Mouse (Mus musculus) kidney, embryonic 16.5 days (tissue): ENCODE results near the gene Sox3. TPM values are rescaled to one million over a fixed set of nuclear protein-coding genes. Genes with fewer than 3 reads are reported as not detected.

Experiments
- ATAC-seq: fragments of 200-750 bp; cut with Nextera tagmentation; 2 replicates; pipeline ENCODE4 v1.8.0; 2017; ENCODE audit warnings: moderate TSS enrichment; ENCODE audit not compliant: low FRiP score, low TSS enrichment
- H3K27ac ChIP-seq: fragments of 300-500 bp; sonication (generic); 2 replicates; pipeline ENCODE4 v1.5.1; 2014; ENCODE audit warnings: low read length
- H3K27me3 ChIP-seq: fragments of 300-500 bp; sonication (generic); 2 replicates; pipeline ENCODE4 v1.6.1; 2014; ENCODE audit warnings: low read length, control low read depth, mixed read lengths; ENCODE audit not compliant: insufficient read depth
- H3K36me3 ChIP-seq: fragments of 300-500 bp; sonication (generic); 2 replicates; pipeline ENCODE4 v1.6.1; 2014; ENCODE audit warnings: low read length, control low read depth, mixed read lengths; ENCODE audit not compliant: insufficient read depth
- H3K4me1 ChIP-seq: fragments of 300-500 bp; sonication (generic); 2 replicates; pipeline ENCODE4 v1.6.1; 2014; ENCODE audit warnings: low read length, control low read depth, mixed read lengths; ENCODE audit not compliant: insufficient read depth
- H3K4me2 ChIP-seq: fragments of 300-500 bp; sonication (generic); replicated peaks from 2 replicates; pipeline ENCODE4 v1.6.1; 2014; ENCODE audit warnings: low read depth, low read length
- H3K4me3 ChIP-seq: fragments of 300-500 bp; sonication (generic); 2 replicates; pipeline ENCODE4 v1.5.1; 2014; ENCODE audit warnings: mild to moderate bottlenecking, low read length
- H3K9ac ChIP-seq: fragments of 300-500 bp; sonication (generic); replicated peaks from 2 replicates; pipeline ENCODE4 v1.6.1; 2014; ENCODE audit warnings: low read length
- H3K9me3 ChIP-seq: fragments of 300-500 bp; sonication (generic); 2 replicates; pipeline ENCODE4 v1.6.1; 2016; ENCODE audit warnings: low read length, control low read depth
- WGBS: fragments of 180-500 bp; shearing (Covaris S2); extraction: QIAGEN DNeasy Blood & Tissue Kit; methylation state at CpG from one replicate; pipeline ENCODE4 v1.1.7; 2014; 5-methylcytosine and 5-hydroxymethylcytosine counted together
- polyA plus RNA-seq: library from polyadenylated mRNA; unstranded; fragments of >200 nt; fragmentation: Nextera tagmentation; extraction: Ambion mirVana; gene quantifications from 2 replicates; pipeline ENCODE4 v1.2.1, GENCODE M21; 2015

The Sox3 gene
- not detected in 2 replicates for polyA plus RNA-seq

DNA sequence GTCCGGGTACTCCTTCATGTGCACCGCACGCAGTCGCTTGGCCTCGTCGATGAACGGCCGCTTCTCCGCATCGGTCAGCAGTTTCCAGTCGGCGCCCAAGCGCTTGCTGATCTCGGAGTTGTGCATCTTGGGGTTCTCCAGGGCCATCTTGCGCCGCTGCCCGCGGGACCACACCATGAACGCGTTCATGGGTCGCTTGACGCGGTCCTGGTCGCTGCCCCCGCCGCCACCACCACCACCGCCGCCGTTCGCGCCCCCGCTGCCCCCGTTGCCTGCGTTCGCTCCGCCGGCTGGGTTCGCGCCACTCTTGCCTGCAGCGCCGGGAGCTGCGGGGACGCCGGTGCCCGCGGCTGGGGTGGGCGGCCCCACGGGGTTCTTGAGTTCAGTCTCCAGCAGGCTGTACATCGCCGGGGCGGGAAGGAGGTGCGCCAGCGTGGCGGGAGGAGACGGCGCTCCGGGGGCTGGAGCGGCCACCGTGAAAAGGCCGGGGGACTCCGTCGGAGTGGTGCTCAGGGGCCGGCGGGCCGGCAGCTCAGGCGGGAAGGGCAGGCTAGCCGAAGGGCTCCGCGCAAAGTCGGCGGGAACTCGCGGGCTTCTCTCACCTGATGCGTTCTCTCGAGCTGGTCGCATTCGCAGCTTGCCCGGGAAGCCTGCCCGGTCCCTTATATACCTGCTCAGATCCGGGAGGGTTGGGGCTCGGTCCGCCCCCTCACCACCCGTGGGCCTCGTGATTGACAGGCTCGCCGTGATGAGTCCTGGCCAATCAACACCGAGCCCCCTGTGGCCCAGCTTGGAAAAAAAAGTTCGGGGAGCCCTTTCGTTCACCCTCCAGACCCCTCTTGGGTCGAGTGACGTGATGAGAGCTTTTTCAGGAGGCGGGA, at the start of gene Sox3:
Sox3 (minus strand) TSS at position 630 of the 881 bp plus-strand sequence.
- H3K9ac ChIP-seq = no peak within 1 kb of the TSS

DNA sequence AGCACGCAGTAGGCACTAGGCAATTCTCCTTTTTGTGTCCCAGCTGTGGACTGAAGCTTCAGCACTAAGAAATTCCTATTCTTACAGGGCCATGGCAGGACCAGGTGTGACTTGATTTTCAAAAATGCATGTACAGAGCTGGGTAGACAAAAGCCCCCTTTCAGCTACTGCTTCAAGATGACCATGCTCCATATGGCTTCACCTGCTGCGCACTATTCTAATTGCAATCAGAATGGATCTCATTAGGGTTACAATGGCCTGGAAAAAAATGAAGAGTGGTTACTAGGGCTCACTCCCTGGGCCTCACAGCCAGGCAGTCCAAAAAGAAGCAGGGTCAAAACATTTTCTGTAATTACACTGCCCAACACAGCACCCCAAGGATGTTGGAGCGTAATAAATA, 47.0 kb upstream of the Sox3 start:
- Histone ChIP-seq H3K36me3 (no peaks in the 10 kb centered on the region), H3K27ac (no peak overlapping the region), H3K4me2 (no peak overlapping the region), H3K4me1 (no peaks in the 10 kb centered on the region), H3K9me3 (no peaks in the 10 kb centered on the region), H3K9ac (no peak overlapping the region), H3K27me3 (no peaks in the 10 kb centered on the region), H3K4me3 (no peak overlapping the region)
- ATAC-seq = no peak
- 92% methylated on average over 3 of the region's 3 CpGs for WGBS

More for the DNA sequence above, at the start of gene Sox3:
- peak within 1 kb of the TSS; percentile 66 for H3K4me2 ChIP-seq
- 0 out of 2 replicates have a peak, but pooled peaks cover 3% of the 10 kb centered on the region for H3K9me3 ChIP-seq
- ATAC-seq = no peak; the same call in 1 of the 2 replicates
- H3K27me3 ChIP-seq = peaks cover 79% of the 10 kb centered on the region
- no peaks in the 10 kb centered on the region for H3K36me3 ChIP-seq
- 0 out of 2 replicates have a peak, but pooled peaks cover 4% of the 10 kb centered on the region for H3K4me1 ChIP-seq
- H3K27ac ChIP-seq = no peak within 1 kb of the TSS
- peak within 1 kb of the TSS; percentile 48 for H3K4me3 ChIP-seq
- WGBS = 18% methylated on average over 72 of the region's 92 CpGs

DNA sequence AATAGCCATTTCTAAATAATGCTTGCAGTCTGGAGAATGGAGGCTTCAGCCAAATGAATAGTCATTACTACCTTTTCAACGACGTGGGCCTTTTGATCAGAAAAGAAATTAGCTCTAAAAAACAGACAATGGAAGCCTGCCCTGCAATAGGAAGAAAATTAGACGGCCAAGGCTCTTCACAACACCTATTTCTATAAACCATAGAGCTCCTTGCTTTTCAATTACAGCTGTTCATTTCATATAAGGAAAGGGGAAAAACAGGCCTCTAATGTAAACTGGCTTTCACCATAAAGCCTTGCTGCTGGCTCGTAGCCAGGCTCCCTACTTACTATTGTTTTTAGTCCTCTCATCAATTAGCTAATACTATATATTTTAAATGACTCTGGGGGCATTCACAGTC, 6.3 kb upstream of the Sox3 start:
- H3K9me3 ChIP-seq = no peaks in the 10 kb centered on the region
- no peaks in the 10 kb centered on the region for H3K4me1 ChIP-seq
- H3K27ac ChIP-seq = no peak overlapping the region
- peaks cover 66% of the 10 kb centered on the region for H3K27me3 ChIP-seq
- H3K36me3 ChIP-seq = no peaks in the 10 kb centered on the region
- no peak overlapping the region for H3K4me3 ChIP-seq
- H3K4me2 ChIP-seq = no peak overlapping the region
- H3K9ac ChIP-seq = no peak overlapping the region
- no peak for ATAC-seq
- 23% methylated on average over 4 of the region's 4 CpGs for WGBS

DNA sequence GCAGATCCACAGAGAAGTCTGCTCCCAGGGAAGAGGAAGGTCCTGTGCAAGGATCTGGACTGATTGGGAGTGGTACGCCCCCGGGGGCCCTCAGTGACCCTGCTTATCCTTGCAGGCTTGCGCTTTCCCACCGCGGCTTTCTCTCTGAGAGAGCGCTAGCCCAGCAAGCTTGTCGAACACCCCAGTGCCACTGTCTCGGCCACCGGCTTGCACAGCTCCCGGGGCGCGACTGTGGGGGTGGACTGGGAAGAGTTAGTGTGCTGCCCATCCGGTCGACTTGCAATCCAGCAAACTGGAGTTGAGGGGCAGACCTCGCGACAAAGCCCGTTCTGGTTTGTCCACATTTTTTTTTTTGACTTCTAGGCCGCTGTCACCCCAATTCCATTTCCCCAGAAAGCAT, 5.4 kb upstream of the Sox3 start:
- Histone ChIP-seq H3K4me2 (no peak overlapping the region), H3K36me3 (no peaks in the 10 kb centered on the region), H3K9me3 (no peaks in the 10 kb centered on the region), H3K27ac (no peak overlapping the region), H3K27me3 (peaks cover 74% of the 10 kb centered on the region), H3K9ac (no peak overlapping the region), H3K4me3 (no peak overlapping the region), H3K4me1 (0 out of 2 replicates have a peak, but pooled peaks cover 4% of the 10 kb centered on the region)
- WGBS = 19% methylated on average over 18 of the region's 18 CpGs
- no peak for ATAC-seq

DNA sequence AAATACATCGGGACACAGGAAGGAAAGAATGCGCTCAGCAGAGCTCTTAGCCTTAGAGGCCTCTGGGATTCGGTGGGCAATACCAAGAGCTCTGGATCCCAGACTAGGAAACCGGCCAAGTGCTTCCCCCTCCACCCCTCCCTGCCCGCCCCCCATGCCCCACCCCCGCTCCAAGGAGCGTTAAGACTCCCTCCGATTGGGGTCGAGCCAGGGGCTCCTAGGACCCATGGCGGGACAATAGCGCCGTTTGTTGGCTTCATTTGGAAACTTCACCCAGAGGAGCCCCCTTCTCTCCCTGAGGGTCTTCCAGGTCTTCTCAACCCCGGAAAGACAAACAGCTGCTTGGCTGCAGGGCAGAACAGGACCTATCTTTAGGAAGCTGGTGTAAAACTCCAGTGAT, 3.1 kb upstream of the Sox3 start:
- H3K27ac ChIP-seq = no peak overlapping the region
- no peak for ATAC-seq

DNA sequence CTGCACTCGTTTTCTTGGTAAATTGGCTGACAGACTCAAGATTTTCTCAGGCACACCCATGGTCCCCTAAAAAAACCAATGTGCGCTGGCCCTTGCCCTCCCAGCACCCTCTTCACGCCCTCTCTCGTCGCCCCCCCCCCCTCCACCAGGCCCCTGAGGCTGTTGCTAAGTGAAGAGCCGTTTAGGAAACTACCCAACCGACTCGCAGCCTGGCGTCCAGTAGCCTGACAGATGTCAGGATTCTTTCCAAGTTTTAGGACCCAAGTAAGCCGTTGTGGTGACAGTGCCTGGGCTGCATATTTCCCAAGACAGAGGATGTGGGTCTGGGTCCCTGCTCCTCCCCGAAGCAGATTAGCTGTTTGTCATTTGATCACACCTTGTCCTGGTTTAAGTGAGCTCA, 2.2 kb upstream of the Sox3 start:
- Histone ChIP-seq H3K4me2 (no peak overlapping the region), H3K27ac (no peak overlapping the region), H3K4me1 (0 out of 2 replicates have a peak, but pooled peaks cover 4% of the 10 kb centered on the region), H3K9ac (no peak overlapping the region), H3K9me3 (0 out of 2 replicates have a peak, but pooled peaks cover 3% of the 10 kb centered on the region), H3K36me3 (no peaks in the 10 kb centered on the region), H3K4me3 (no peak overlapping the region), H3K27me3 (peaks cover 73% of the 10 kb centered on the region)
- no peak for ATAC-seq
- WGBS = 14% methylated on average over 9 of the region's 11 CpGs

More for the DNA sequence above, 3.1 kb upstream of the Sox3 start:
- Histone ChIP-seq H3K27me3 (peaks cover 80% of the 10 kb centered on the region), H3K36me3 (no peaks in the 10 kb centered on the region), H3K4me2 (no peak overlapping the region), H3K4me1 (0 out of 2 replicates have a peak, but pooled peaks cover 4% of the 10 kb centered on the region), H3K4me3 (no peak overlapping the region), H3K9me3 (0 out of 2 replicates have a peak, but pooled peaks cover 3% of the 10 kb centered on the region), H3K9ac (no peak overlapping the region)
- 16% methylated on average over 12 of the region's 13 CpGs for WGBS

DNA sequence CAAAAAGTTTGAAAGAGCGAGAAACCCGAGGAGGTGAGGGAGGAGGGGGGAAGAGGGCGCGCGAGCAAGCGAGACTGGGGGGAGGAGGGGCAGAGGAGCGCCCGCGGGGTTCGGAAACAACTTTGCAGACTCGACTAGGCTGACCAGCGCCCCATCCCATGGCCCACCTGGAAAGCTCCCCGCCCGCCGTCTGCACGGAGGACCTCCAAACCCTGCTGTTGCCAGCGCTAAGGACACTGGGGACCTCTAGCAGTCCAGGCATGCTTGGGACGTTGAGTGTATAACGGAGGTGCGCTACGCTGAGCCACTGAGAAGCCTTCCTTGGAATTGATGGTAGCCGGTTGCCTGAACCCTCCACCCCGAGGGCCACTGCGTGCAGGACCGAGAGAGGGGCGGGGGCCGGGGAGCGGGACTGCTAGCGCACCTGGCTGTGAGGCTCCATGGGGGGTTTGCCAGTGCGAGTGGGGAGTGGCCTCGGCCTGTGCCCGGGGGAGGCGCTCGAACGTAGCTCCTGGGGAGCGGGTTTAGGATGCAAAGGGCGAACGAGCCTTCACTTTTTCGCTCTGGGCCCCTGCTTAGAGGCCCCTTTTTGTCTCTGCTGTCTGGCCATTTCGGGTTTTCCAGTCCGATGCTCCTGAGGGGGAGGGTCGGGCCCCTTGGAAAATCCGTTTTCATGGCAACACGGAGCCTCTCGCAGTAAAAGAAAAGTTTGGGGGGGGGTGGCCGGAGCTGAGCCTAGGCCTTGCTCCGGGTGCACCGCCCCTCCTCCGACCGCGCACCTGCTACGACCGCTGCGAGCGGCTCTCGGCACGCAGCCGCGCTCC, 702 bp upstream of the Sox3 start:
- peak overlapping the region; percentile 19 for H3K4me3 ChIP-seq
- H3K36me3 ChIP-seq = no peaks in the 10 kb centered on the region
- H3K4me2 ChIP-seq = peak overlapping the region; percentile 66
- WGBS = 27% methylated on average over 50 of the region's 59 CpGs
- 0 out of 2 replicates have a peak, but pooled peaks cover 3% of the 10 kb centered on the region for H3K9me3 ChIP-seq
- H3K4me1 ChIP-seq = 0 out of 2 replicates have a peak, but pooled peaks cover 4% of the 10 kb centered on the region
- ATAC-seq = peak; percentile 41; the same call in 1 of the 2 replicates
- H3K9ac ChIP-seq = no peak overlapping the region
- H3K27me3 ChIP-seq = peaks cover 81% of the 10 kb centered on the region
- no peak overlapping the region for H3K27ac ChIP-seq

DNA sequence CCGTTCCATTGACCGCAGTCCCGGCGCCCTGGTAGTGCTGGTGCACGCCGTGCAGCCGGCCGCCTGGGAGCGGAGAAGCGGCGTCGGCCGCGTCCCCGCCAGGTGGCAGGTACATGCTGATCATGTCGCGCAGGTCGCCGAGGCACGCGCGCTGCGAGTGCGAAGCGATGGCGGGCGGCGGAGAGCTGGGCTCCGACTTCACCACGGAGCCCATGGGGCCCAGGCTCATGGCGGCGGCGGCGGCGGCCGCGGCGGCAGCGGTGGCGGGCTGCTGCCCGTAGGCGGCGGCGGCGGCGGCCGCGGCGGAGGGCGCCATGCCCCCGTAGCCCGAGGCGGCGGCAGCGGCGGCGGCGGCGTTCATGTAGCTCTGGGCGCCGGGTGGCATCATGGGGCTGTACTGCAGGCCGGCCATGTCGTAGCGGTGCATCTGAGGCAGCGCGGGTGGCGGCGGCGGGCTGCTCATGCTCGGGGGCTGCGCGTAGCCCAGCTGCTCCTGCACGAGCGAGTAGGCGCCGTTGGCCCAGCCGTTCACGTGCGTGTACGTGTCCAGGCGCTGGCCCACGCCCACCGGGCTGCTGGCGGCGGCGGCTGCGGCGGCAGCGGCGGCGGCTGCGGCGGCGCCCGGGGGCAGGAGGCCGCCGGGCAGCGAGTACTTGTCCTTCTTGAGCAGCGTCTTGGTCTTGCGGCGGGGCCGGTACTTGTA, 981 bp downstream of the Sox3 start:
- Histone ChIP-seq H3K9ac (no peak overlapping the region), H3K27me3 (peaks cover 78% of the 10 kb centered on the region)
- WGBS = 25% methylated on average over 43 of the region's 102 CpGs

More for the DNA sequence above, 981 bp downstream of the Sox3 start:
- Histone ChIP-seq H3K9me3 (0 out of 2 replicates have a peak, but pooled peaks cover 3% of the 10 kb centered on the region), H3K4me2 (peak overlapping the region; percentile 66), H3K4me3 (peak overlapping the region; percentile 48), H3K4me1 (0 out of 2 replicates have a peak, but pooled peaks cover 4% of the 10 kb centered on the region), H3K36me3 (no peaks in the 10 kb centered on the region), H3K27ac (no peak overlapping the region)
- peak; percentile 58 for ATAC-seq
